ENCODE assay signal across 23 mouse cellular contexts in genomic region chr7:6736060-6736459, GRCm38 (mm10). TPM values are rescaled to one million over a fixed set of nuclear protein-coding genes. Genes with fewer than 3 reads are reported as not detected.
"Had no signal": no experiment of that assay in that cellular context is flagged by ENCODE, and none has a peak within 500 bp of the region (broad histone marks: within the 10 kb centered on the region; RNA-seq: fewer than 3 reads in every experiment).

No protein-coding gene starts in this region.

- DNase-seq: kidney, adult 11 months; kidney, adult 8-10 months; kidney, postnatal 10 days; kidney, postnatal 4 days; left cerebral cortex, postnatal 4 days; liver, postnatal 0 days; lung, embryonic 14.5 days; right cerebral cortex, adult 18-20 months; right cerebral cortex, postnatal 14 days; right cerebral cortex, postnatal 4 days; thymus, adult 2 months; thymus, postnatal 14 days; thymus, postnatal 4 days had no signal

- H3K9me3 ChIP-seq: kidney, embryonic 15.5 days; neural tube, embryonic 12.5 days; neural tube, embryonic 15.5 days had no signal

- H3K27me3 ChIP-seq: kidney, embryonic 15.5 days; limb, embryonic 13.5 days; neural tube, embryonic 12.5 days; neural tube, embryonic 15.5 days had no signal

- ATAC-seq: liver, postnatal 0 days; lung, postnatal 0 days had no signal

- H3K36me3 ChIP-seq: kidney, embryonic 15.5 days; limb, embryonic 13.5 days; neural tube, embryonic 12.5 days; neural tube, embryonic 15.5 days had no signal

- H3K9ac ChIP-seq: kidney, embryonic 15.5 days; limb, embryonic 13.5 days; liver, embryonic 14.5 days; liver, postnatal 0 days; lung, embryonic 14.5 days; neural tube, embryonic 12.5 days; neural tube, embryonic 15.5 days had no signal

- H3K4me2 ChIP-seq: kidney, embryonic 15.5 days; limb, embryonic 13.5 days; liver, embryonic 11.5 days; lung, embryonic 14.5 days; neural tube, embryonic 12.5 days had no signal

- H3K4me3 ChIP-seq: kidney, embryonic 15.5 days; limb, embryonic 13.5 days; neural tube, embryonic 12.5 days; neural tube, embryonic 15.5 days had no signal

- H3K27ac ChIP-seq: kidney, embryonic 15.5 days; limb, embryonic 13.5 days; liver, embryonic 14.5 days; macrophage; neural tube, embryonic 12.5 days; neural tube, embryonic 15.5 days; stomach, postnatal 0 days had no signal

- H3K4me1 ChIP-seq: kidney, embryonic 15.5 days; limb, embryonic 13.5 days; neural tube, embryonic 12.5 days; neural tube, embryonic 15.5 days had no signal

RNA-seq across cellular contexts. Expression of gene Usp29, which starts 5.7 kb away (rescaled TPM):
- total RNA-seq: megakaryocyte, adult 5-6 weeks had no signal
- polyA plus RNA-seq: macrophage; thymus, adult 2 months had no signal

RNA-seq across cellular contexts. Expression of gene Peg3, which starts 5.8 kb away (rescaled TPM):
- polyA plus RNA-seq: macrophage had no signal

RNA-seq across cellular contexts. Expression of gene Zim1, which starts 39.8 kb away (rescaled TPM):
- total RNA-seq: megakaryocyte, adult 5-6 weeks had no signal
- polyA plus RNA-seq: macrophage had no signal
